Mouse (Mus musculus) heart, postnatal 25 days (tissue): Measurements from ENCODE around the gene Gm5105. TPM values are rescaled to one million over a fixed set of nuclear protein-coding genes. Genes with fewer than 3 reads are reported as not detected.

Experiments
- DNase-seq: peaks from one replicate; pipeline ENCODE4 v3.0.0; 2022; ENCODE audit warnings: low spot score
- intact Hi-C: fragments of 180-260 bp; cut with DNase I; formaldehyde crosslinking; loops from one replicate; pipeline ENCODE4 v1.15.1; 2025
- total RNA-seq, 2 experiments: library from RNA; stranded (reverse); gene quantifications; 2 replicates each; pipeline ENCODE4 v1.2.3; 2021

The Gm5105 gene
- total RNA-seq, 2 experiments from 2014 or later, result 1.3 to 1.8 TPM

- intact Hi-C loops, result no loop called here
These were observed 26.2 kb downstream of the Gm5105 start for GRCm38 (mm10) chr3:138040938-138041337.

GRCm38 (mm10) chr3:138033986-138034385 lies 33.2 kb downstream of the Gm5105 start:
- no peak for DNase-seq
- intact Hi-C loops, result no loop called here

More at GRCm38 (mm10) chr3:138040938-138041337, 26.2 kb downstream of the Gm5105 start:
- DNase-seq, result no peak

- DNase-seq, result no peak
- intact Hi-C loops, result no loop called here
These were observed 36.6 kb downstream of the Gm5105 start for GRCm38 (mm10) chr3:138030563-138030962.

GRCm38 (mm10) chr3:138029351-138029750 lies 37.8 kb downstream of the Gm5105 start:
- DNase-seq, result peak; percentile 30
- intact Hi-C loops, result no loop called here

- no peak for DNase-seq
- intact Hi-C loops, result loop anchor here (2.0 kb wide), 1 partner anchor 39 kb away; the partner anchor contains the start of gene Gm5105
These were observed 39.4 kb downstream of the Gm5105 start for GRCm38 (mm10) chr3:138027575-138028362.

- DNase-seq, result peak; percentile 35
- intact Hi-C loops, result loop anchor here (2.0 kb wide), 1 partner anchor 41 kb away; the partner anchor contains the start of gene Gm5105
These were observed 40.9 kb downstream of the Gm5105 start for GRCm38 (mm10) chr3:138026286-138026685.

- intact Hi-C loops, result no loop called here
These were observed 44.5 kb downstream of the Gm5105 start for GRCm38 (mm10) chr3:138022651-138023050.

GRCm38 (mm10) chr3:138022003-138022402 lies 45.2 kb downstream of the Gm5105 start:
- intact Hi-C loops, result no loop called here
- no peak for DNase-seq

More at GRCm38 (mm10) chr3:138022651-138023050, 44.5 kb downstream of the Gm5105 start:
- DNase-seq, result no peak

- intact Hi-C loops, result no loop called here
These were observed 50.4 kb downstream of the Gm5105 start for GRCm38 (mm10) chr3:138016810-138017209.

GRCm38 (mm10) chr3:138014725-138015124 lies 52.5 kb downstream of the Gm5105 start:
- intact Hi-C loops, result no loop called here
- no peak for DNase-seq

More at GRCm38 (mm10) chr3:138016810-138017209, 50.4 kb downstream of the Gm5105 start:
- DNase-seq, result no peak

- no peak for DNase-seq
- intact Hi-C loops, result no loop called here
These were observed 54.8 kb downstream of the Gm5105 start for GRCm38 (mm10) chr3:138012351-138012750.

- intact Hi-C loops, result no loop called here
These were observed 59.0 kb downstream of the Gm5105 start for GRCm38 (mm10) chr3:138008152-138008551.

GRCm38 (mm10) chr3:138006896-138007295 lies 60.3 kb downstream of the Gm5105 start:
- no peak for DNase-seq
- intact Hi-C loops, result no loop called here

More at GRCm38 (mm10) chr3:138008152-138008551, 59.0 kb downstream of the Gm5105 start:
- no peak for DNase-seq

GRCm38 (mm10) chr3:138003264-138003663 lies 63.9 kb downstream of the Gm5105 start:
- intact Hi-C loops, result no loop called here
- no peak for DNase-seq

GRCm38 (mm10) chr3:138002545-138002944 lies 64.6 kb downstream of the Gm5105 start:
- no peak for DNase-seq
- intact Hi-C loops, result no loop called here

- intact Hi-C loops, result no loop called here
- no peak for DNase-seq
These were observed 65.3 kb downstream of the Gm5105 start for GRCm38 (mm10) chr3:138001865-138002264.

- no peak for DNase-seq
- intact Hi-C loops, result no loop called here
These were observed 66.5 kb downstream of the Gm5105 start for GRCm38 (mm10) chr3:138000724-138001069.

GRCm38 (mm10) chr3:138000062-138000723 lies 67.0 kb downstream of the Gm5105 start:
- intact Hi-C loops, result no loop called here
- DNase-seq, result no peak

- no peak for DNase-seq
- intact Hi-C loops, result no loop called here
These were observed 67.9 kb downstream of the Gm5105 start for GRCm38 (mm10) chr3:137999224-137999790.
